Mouse (Mus musculus) liver, postnatal 0 days (tissue): Measurements from ENCODE around the gene Galnt18. TPM values are rescaled to one million over a fixed set of nuclear protein-coding genes. Genes with fewer than 3 reads are reported as not detected.
A peak's percentile ranks its signal among the peaks of the same experiment; 100 is the strongest.

ENCODE experiments used
- ATAC-seq: fragments of 200-750 bp; cut with Nextera tagmentation; 2 replicates; pipeline ENCODE4 v1.8.0; 2017; ENCODE audit warnings: mild to moderate bottlenecking, moderate library complexity
- DNase-seq: peaks from one replicate; pipeline ENCODE4 v3.0.0-alpha.2; 2016
- H3K27ac ChIP-seq: fragments of 300-500 bp; sonication (generic); 2 replicates; pipeline ENCODE4 v1.5.1; 2014; ENCODE audit warnings: antibody characterized with exemption, moderate library complexity, mild to moderate bottlenecking, low read depth
- H3K27me3 ChIP-seq: fragments of 300-500 bp; sonication (generic); 2 replicates; pipeline ENCODE4 v1.6.1; 2014; ENCODE audit warnings: low read length, control low read depth, mixed read lengths; ENCODE audit not compliant: insufficient read depth
- H3K36me3 ChIP-seq: fragments of 300-500 bp; sonication (generic); replicated peaks from 2 replicates; pipeline ENCODE4 v1.6.1; 2014; ENCODE audit warnings: mild to moderate bottlenecking, control low read depth, low read length, moderate library complexity, mixed read lengths; ENCODE audit not compliant: insufficient read depth
- H3K4me1 ChIP-seq: fragments of 300-500 bp; sonication (generic); 2 replicates; pipeline ENCODE4 v1.6.1; 2014; ENCODE audit warnings: antibody characterized with exemption, mild to moderate bottlenecking, control low read depth; ENCODE audit not compliant: insufficient read depth
- H3K4me2 ChIP-seq: fragments of 300-500 bp; sonication (generic); 2 replicates; pipeline ENCODE4 v1.6.1; 2014; ENCODE audit warnings: low read depth, mild to moderate bottlenecking, low read length, moderate library complexity, mixed read lengths
- H3K4me3 ChIP-seq: fragments of 300-500 bp; sonication (generic); 2 replicates; pipeline ENCODE4 v1.5.1; 2014; ENCODE audit warnings: low read depth, low read length
- H3K9ac ChIP-seq: fragments of 300-500 bp; sonication (generic); replicated peaks from 2 replicates; pipeline ENCODE4 v1.6.1; 2014; ENCODE audit warnings: mild to moderate bottlenecking, moderate library complexity
- H3K9me3 ChIP-seq: fragments of 300-500 bp; sonication (generic); 2 replicates; pipeline ENCODE4 v1.6.1; 2016; ENCODE audit warnings: mild to moderate bottlenecking, control low read depth, low read length, mixed read lengths
- CTCF ChIP-seq: sonication (generic); IDR thresholded peaks from 2 replicates; pipeline ENCODE4 v1.5.1; 2016; ENCODE audit warnings: antibody characterized with exemption, low read depth
- EP300 ChIP-seq: IDR thresholded peaks from 2 replicates; pipeline ENCODE4 v1.6.1; 2016; ENCODE audit warnings: antibody characterized with exemption, low read depth, mild to moderate bottlenecking
- WGBS: fragments of 180-500 bp; shearing (Covaris S2); extraction: QIAGEN DNeasy Blood & Tissue Kit; methylation state at CpG from one replicate; pipeline ENCODE4 v1.1.7; 2014; ENCODE audit not compliant: insufficient replicate concordance; 5-methylcytosine and 5-hydroxymethylcytosine counted together
- polyA plus RNA-seq: library from polyadenylated mRNA; unstranded; fragments of >200 nt; fragmentation: Nextera tagmentation; extraction: Ambion mirVana; gene quantifications from 2 replicates; pipeline ENCODE4 v1.2.1, GENCODE M21; 2015

Gene Galnt18
- polyA plus RNA-seq, 1 experiment from 2014 or later, result 1.9 TPM

GRCm38 (mm10) chr7:111766145-111766767 lies 13.5 kb downstream of the Galnt18 start:
- Histone ChIP-seq H3K9me3 (no peaks in the 10 kb centered on the region), H3K9ac (no peak overlapping the region), H3K27ac (no peak overlapping the region), H3K36me3 (no peaks in the 10 kb centered on the region), H3K4me1 (no peaks in the 10 kb centered on the region), H3K4me2 (no peak overlapping the region), H3K4me3 (no peak overlapping the region), H3K27me3 (no peaks in the 10 kb centered on the region)
- DNase-seq, result peak; percentile 24
- no peak for TF ChIP-seq EP300
- no peak for TF ChIP-seq CTCF
- ATAC-seq, result no peak
- WGBS, result 54% methylated on average over 9 of the region's 9 CpGs

- H3K9ac ChIP-seq, result no peak overlapping the region
- ATAC-seq, result no peak
- WGBS, result 46% methylated on average over 6 of the region's 6 CpGs
- H3K27ac ChIP-seq, result no peak overlapping the region
- H3K36me3 ChIP-seq, result no peaks in the 10 kb centered on the region
- no peak overlapping the region for H3K4me2 ChIP-seq
- DNase-seq, result no peak
- TF ChIP-seq EP300 (no peak), CTCF (no peak)
- no peaks in the 10 kb centered on the region for H3K4me1 ChIP-seq
- no peaks in the 10 kb centered on the region for H3K27me3 ChIP-seq
- H3K4me3 ChIP-seq, result no peak overlapping the region
- H3K9me3 ChIP-seq, result no peaks in the 10 kb centered on the region
These were observed 17.0 kb downstream of the Galnt18 start for GRCm38 (mm10) chr7:111762754-111763153.

DNA sequence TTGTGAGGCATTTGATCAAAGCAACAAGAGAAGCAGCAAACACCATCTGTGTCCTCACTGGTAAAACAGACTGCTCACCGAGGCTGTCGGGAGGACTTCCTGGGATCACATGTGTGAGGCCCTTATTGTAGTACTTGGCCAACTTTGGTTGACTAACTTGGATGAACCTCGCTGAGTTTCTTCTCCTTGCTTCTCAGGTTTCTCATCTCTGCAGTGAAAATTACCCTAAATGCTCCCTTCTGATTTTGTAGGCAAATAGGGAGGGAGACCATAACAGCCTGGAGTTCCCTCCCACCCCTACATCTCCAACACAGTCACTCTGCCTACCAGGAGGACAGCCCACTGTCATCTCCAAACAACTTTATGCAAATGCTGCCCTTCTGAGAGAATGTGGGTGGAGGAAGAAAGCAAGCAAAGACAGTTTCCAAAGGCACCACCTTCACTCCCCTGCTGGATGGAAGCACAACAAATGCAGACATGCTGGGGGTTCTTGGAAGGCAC lies 31.2 kb downstream of the Galnt18 start:
- no peak overlapping the region for H3K4me2 ChIP-seq
- H3K4me1 ChIP-seq, result no peaks in the 10 kb centered on the region
- WGBS, result 74% methylated on average over 3 of the region's 3 CpGs
- no peak overlapping the region for H3K9ac ChIP-seq
- no peak overlapping the region for H3K27ac ChIP-seq
- H3K4me3 ChIP-seq, result no peak overlapping the region
- DNase-seq (no peak), ATAC-seq (no peak)
- H3K27me3 ChIP-seq, result no peaks in the 10 kb centered on the region
- no peaks in the 10 kb centered on the region for H3K36me3 ChIP-seq
- no peaks in the 10 kb centered on the region for H3K9me3 ChIP-seq
- TF ChIP-seq EP300 (no peak), CTCF (no peak)

DNA sequence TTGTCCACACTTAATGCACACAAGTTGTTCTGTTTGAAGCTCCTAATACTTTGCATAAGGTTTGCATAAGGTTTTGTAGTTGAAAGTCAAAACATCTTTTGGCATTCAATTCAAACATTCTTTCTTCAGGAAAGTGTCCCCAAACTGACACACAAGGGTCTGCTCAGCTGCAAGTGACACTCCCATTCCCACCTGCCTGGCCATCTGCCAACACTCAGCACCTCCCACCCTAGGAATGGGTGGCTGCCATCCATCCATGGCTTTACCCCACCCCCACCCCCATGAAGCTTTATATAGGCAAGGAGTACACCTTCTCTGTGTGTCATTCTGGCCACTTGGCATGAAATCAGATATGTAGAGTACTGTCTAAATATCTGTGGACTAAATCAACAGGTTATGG lies 35.0 kb downstream of the Galnt18 start:
- TF ChIP-seq EP300, result no peak
- no peak for TF ChIP-seq CTCF
- H3K36me3 ChIP-seq, result no peaks in the 10 kb centered on the region
- no peak overlapping the region for H3K27ac ChIP-seq
- no peak overlapping the region for H3K4me3 ChIP-seq
- no peak for ATAC-seq
- H3K4me1 ChIP-seq, result no peaks in the 10 kb centered on the region
- no peak overlapping the region for H3K4me2 ChIP-seq
- no peak overlapping the region for H3K9ac ChIP-seq
- no peak for DNase-seq
- no peaks in the 10 kb centered on the region for H3K9me3 ChIP-seq
- H3K27me3 ChIP-seq, result no peaks in the 10 kb centered on the region

DNA sequence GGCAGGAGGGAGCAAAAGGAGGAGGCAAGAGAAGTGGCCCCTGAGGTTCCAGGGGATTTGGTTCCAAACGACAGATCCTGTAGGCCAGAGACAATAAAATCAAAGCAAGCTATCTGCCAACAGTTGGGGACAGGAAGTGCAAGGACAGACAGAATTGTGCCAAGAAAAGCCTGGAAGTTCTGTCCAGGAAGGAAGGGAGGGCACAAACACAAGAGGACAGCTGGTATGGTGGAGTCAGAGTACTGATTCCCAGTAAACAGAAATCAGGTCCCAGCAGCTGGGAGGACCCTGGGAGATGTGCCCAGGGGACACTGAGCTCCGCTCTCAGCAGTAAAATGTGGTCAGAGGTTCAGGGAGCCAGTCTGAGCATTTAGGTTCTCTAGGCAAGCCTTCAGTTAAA lies 38.2 kb downstream of the Galnt18 start:
- Histone ChIP-seq H3K9ac (no peak overlapping the region), H3K4me2 (no peak overlapping the region), H3K4me1 (peaks cover 3% of the 10 kb centered on the region; the same call in 1 of the 2 replicates), H3K27me3 (no peaks in the 10 kb centered on the region), H3K9me3 (no peaks in the 10 kb centered on the region), H3K27ac (no peak overlapping the region), H3K4me3 (no peak overlapping the region), H3K36me3 (no peaks in the 10 kb centered on the region)
- TF ChIP-seq CTCF (no peak), EP300 (0 out of 2 replicates have a peak, but pooled peaks have one; percentile 35)
- 29% methylated on average over 2 of the region's 2 CpGs for WGBS
- no peak for DNase-seq
- ATAC-seq, result no peak

GRCm38 (mm10) chr7:111740091-111740490 lies 39.7 kb downstream of the Galnt18 start:
- Histone ChIP-seq H3K27ac (no peak overlapping the region), H3K9ac (no peak overlapping the region), H3K4me2 (no peak overlapping the region), H3K4me1 (peaks cover 3% of the 10 kb centered on the region; the same call in 1 of the 2 replicates), H3K4me3 (no peak overlapping the region), H3K27me3 (no peaks in the 10 kb centered on the region), H3K36me3 (no peaks in the 10 kb centered on the region), H3K9me3 (no peaks in the 10 kb centered on the region)
- WGBS, result 81% methylated on average over 6 of the region's 6 CpGs
- TF ChIP-seq EP300, result no peak
- TF ChIP-seq CTCF, result no peak
- ATAC-seq (no peak), DNase-seq (no peak)
